Mouse (Mus musculus) C2C12 (cell line): ENCODE results near the gene Msx2.

Experiments used
- CEBPB ChIP-seq: IDR thresholded peaks from one replicate; pipeline ENCODE4 v1.6.1; 2011; ENCODE audit warnings: low read depth, mild to moderate bottlenecking, control low read depth, moderate library complexity
- CTCF ChIP-seq: IDR thresholded peaks from one replicate; pipeline ENCODE4 v1.5.1; 2011; ENCODE audit not compliant: control insufficient read depth, insufficient read depth, insufficient read length
- MAX ChIP-seq: IDR thresholded peaks from one replicate; pipeline ENCODE4 v1.6.1; 2011; ENCODE audit warnings: mild to moderate bottlenecking, control low read depth
- MYOD1 ChIP-seq: IDR thresholded peaks from one replicate; pipeline ENCODE4 v1.6.1; 2011; ENCODE audit warnings: low read depth; ENCODE audit not compliant: control insufficient read depth, insufficient read length
- MYOG ChIP-seq: IDR thresholded peaks from one replicate; pipeline ENCODE4 v1.6.1; 2011; ENCODE audit not compliant: control insufficient read depth, insufficient read length; ENCODE audit errors: extremely low read depth
- USF1 ChIP-seq: IDR thresholded peaks from one replicate; pipeline ENCODE4 v1.6.1; 2011; ENCODE audit warnings: low read depth, mild to moderate bottlenecking, control low read depth, moderate library complexity

GRCm38 (mm10) chr13:53454794-53455672 lies 17.8 kb downstream of the Msx2 start:
- no peak for TF ChIP-seq CEBPB
- TF ChIP-seq CTCF = no peak
- TF ChIP-seq MAX = no peak
- TF ChIP-seq MYOD1 = no peak
- TF ChIP-seq MYOG = no peak
- TF ChIP-seq USF1 = no peak
